Mouse (Mus musculus) heart, embryonic 16.5 days (tissue): Measurements from ENCODE around the gene Slc38a1. TPM values are rescaled to one million over a fixed set of nuclear protein-coding genes. Genes with fewer than 3 reads are reported as not detected.

ENCODE experiments used
- ATAC-seq: fragments of 200-750 bp; cut with Nextera tagmentation; replicated peaks from 2 replicates; pipeline ENCODE4 v1.8.0; 2017; ENCODE audit warnings: moderate number of reproducible peaks; ENCODE audit not compliant: insufficient read depth, low FRiP score; ENCODE audit errors: extremely low read depth
- H3K27ac ChIP-seq: fragments of 300-500 bp; sonication (generic); 2 replicates; pipeline ENCODE4 v1.5.1; 2014; ENCODE audit warnings: mild to moderate bottlenecking, low read length, control low read depth, moderate library complexity
- H3K27me3 ChIP-seq: fragments of 300-500 bp; sonication (generic); 2 replicates; pipeline ENCODE4 v1.6.1; 2014; ENCODE audit warnings: low read length, mixed read lengths; ENCODE audit not compliant: control insufficient read depth, insufficient read depth
- H3K36me3 ChIP-seq: fragments of 300-500 bp; sonication (generic); 2 replicates; pipeline ENCODE4 v1.6.1; 2014; ENCODE audit not compliant: control insufficient read depth, insufficient read depth
- H3K4me1 ChIP-seq: fragments of 300-500 bp; sonication (generic); 2 replicates; pipeline ENCODE4 v1.6.1; 2014; ENCODE audit warnings: low read length, mixed read lengths; ENCODE audit not compliant: control insufficient read depth, insufficient read depth
- H3K4me2 ChIP-seq: fragments of 300-500 bp; sonication (generic); 2 replicates; pipeline ENCODE4 v1.6.1; 2014; ENCODE audit warnings: low read depth, mild to moderate bottlenecking, control low read depth, low read length
- H3K4me3 ChIP-seq: fragments of 300-500 bp; sonication (generic); 2 replicates; pipeline ENCODE4 v1.5.1; 2014; ENCODE audit warnings: mild to moderate bottlenecking, control low read depth, low read length
- H3K9ac ChIP-seq: fragments of 300-500 bp; sonication (generic); 2 replicates; pipeline ENCODE4 v1.6.1; 2014; ENCODE audit warnings: low read length, control low read depth
- H3K9me3 ChIP-seq: fragments of 300-500 bp; sonication (generic); replicated peaks from 2 replicates; pipeline ENCODE4 v1.6.1; 2016; ENCODE audit warnings: low read length; ENCODE audit not compliant: control insufficient read depth
- WGBS: fragments of 180-500 bp; shearing (Covaris S2); extraction: QIAGEN DNeasy Blood & Tissue Kit; methylation state at CpG from one replicate; pipeline ENCODE4 v1.1.7; 2014; 5-methylcytosine and 5-hydroxymethylcytosine counted together
- polyA plus RNA-seq: library from polyadenylated mRNA; unstranded; fragments of >200 nt; fragmentation: Nextera tagmentation; extraction: Ambion mirVana; gene quantifications from 2 replicates; pipeline ENCODE4 v1.2.1, GENCODE M21; 2015

The Slc38a1 gene
- 70.7 and 71.2 TPM in 2 replicates for polyA plus RNA-seq

DNA sequence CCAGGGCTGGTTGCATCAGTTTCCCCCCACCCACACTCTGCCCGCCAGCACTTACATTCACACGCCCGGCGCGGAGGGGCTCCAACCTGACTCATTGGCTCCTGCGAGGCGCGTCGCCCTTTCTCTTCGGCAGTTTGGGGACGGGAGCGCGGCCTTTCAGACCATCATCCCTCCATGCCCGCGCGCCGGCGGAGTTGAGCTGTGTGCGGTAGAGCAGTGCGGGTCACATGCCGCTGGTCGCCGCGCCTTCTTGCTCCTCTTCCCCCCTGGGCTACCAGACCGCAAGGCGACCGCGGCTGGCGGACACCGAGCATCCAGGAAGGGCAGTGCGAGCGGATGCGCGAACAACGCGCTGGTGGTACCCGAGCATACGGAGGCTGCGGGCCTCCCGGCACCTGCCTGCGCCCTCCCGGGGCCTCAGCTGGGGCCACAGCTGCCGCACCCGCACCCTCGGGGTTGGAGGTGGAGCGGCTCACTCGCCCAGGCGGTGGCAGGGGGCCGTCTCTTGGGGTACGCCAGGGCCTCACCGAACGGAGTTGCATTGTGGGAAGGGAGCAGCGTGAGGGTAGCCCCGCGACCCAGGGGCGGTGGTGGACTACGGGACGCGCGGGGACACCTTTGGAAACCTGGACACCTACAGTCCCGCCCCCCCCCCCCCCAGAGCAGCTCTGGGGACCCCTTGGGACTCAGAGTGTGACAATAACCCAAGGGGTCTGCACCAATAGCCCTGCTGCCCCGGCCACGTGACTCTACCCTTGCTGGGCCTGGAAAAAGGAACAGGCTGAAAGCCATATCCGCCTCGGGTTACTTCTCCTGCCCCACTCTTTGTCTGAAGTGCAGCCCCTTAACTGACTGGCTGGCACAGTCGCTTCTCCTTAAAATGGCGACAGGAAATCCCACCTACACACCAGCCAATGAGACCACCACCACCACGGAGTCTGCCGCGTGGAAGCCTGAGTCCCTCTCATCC lies at the start of gene Slc38a1:
Slc38a1 (minus strand) TSS at position 478 of the 970 bp plus-strand sequence.
- Histone ChIP-seq H3K27ac (peak within 1 kb of the TSS; percentile 95), H3K4me2 (peak within 1 kb of the TSS; percentile 87), H3K9ac (peak within 1 kb of the TSS; percentile 88), H3K9me3 (no peaks in the 10 kb centered on the region), H3K27me3 (no peaks in the 10 kb centered on the region), H3K4me1 (peaks cover 30% of the 10 kb centered on the region), H3K36me3 (0 out of 2 replicates have a peak, but pooled peaks cover under 1% of the 10 kb centered on the region), H3K4me3 (peak within 1 kb of the TSS; percentile 70)
- ATAC-seq, result peak; percentile 68
- under 1% methylated on average over 68 of the region's 70 CpGs for WGBS

DNA sequence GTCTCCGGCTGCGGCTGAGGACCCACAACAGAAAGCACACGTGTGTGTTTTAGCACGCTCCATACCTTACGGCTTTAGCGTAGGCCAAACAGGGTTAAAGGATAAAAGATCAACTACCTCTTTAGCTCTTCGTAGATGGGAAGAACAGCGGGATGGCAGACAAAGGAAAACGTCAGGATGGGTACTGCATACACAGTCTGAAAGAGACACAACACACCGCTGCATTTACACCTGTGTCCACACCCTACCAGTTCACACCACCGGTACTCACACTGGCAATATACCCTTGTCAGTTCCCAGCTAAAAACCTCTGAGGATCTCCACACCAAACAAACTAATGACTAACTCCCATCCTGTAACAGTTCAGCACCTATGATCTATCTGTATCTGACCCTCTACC lies 49.7 kb upstream of the Slc38a1 start:
- Histone ChIP-seq H3K9ac (no peak overlapping the region), H3K27ac (no peak overlapping the region), H3K9me3 (no peaks in the 10 kb centered on the region), H3K4me2 (no peak overlapping the region), H3K36me3 (peaks cover 77% of the 10 kb centered on the region), H3K4me1 (peaks cover 36% of the 10 kb centered on the region), H3K27me3 (no peaks in the 10 kb centered on the region), H3K4me3 (no peak overlapping the region)
- WGBS, result 88% methylated on average over 11 of the region's 11 CpGs
- ATAC-seq, result no peak

GRCm38 (mm10) chr15:96691381-96691780 lies 48.7 kb upstream of the Slc38a1 start:
- Histone ChIP-seq H3K4me2 (no peak overlapping the region), H3K4me3 (no peak overlapping the region), H3K4me1 (peaks cover 31% of the 10 kb centered on the region), H3K9ac (peak overlapping the region; percentile 41), H3K27ac (no peak overlapping the region), H3K36me3 (peaks cover 79% of the 10 kb centered on the region), H3K9me3 (no peaks in the 10 kb centered on the region), H3K27me3 (no peaks in the 10 kb centered on the region)
- WGBS, result 84% methylated on average over 15 of the region's 15 CpGs
- ATAC-seq, result no peak

DNA sequence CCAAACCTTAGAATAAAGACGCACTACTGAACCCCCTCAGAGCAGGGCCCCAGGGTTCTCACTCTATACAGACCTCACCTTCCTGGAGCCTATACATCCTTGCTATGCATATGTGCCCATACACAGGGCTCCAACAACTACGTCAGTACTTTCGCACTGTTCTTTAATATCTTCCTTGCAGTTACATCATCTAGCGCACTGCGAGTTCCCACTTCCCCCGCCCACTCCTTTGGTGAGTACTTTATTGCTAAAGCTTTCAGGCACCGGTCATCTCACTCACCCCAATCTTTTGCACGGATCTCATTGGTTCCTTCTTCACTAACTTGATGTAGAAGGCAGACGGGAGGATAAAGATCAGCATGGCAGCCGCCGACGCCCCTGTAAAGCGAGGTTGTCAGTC lies 48.1 kb upstream of the Slc38a1 start:
- Histone ChIP-seq H3K9ac (no peak overlapping the region), H3K4me2 (no peak overlapping the region), H3K4me1 (peaks cover 27% of the 10 kb centered on the region), H3K4me3 (no peak overlapping the region), H3K27ac (no peak overlapping the region), H3K27me3 (no peaks in the 10 kb centered on the region), H3K9me3 (no peaks in the 10 kb centered on the region), H3K36me3 (peaks cover 79% of the 10 kb centered on the region)
- WGBS, result 90% methylated on average over 13 of the region's 13 CpGs
- no peak for ATAC-seq

DNA sequence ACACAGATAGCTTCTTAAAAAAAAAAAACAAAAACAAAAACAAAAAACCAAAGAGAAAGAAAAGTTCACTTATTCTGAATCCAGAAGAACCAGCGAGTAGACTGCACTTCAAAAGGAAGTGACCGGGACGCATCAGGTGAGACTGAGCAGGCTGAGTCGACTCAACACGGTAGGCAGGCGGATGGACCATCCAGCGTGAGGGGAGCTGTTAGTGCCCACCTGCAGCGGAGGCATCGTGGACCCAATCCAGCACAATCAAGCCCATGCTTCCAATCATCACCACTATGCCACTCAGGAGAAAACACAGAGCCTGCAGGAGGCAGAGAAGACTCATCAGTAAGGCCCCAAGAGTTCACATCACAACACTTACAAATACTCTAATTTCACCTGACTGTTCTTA lies 47.2 kb upstream of the Slc38a1 start:
- Histone ChIP-seq H3K9me3 (no peaks in the 10 kb centered on the region), H3K4me2 (no peak overlapping the region), H3K4me3 (no peak overlapping the region), H3K27me3 (no peaks in the 10 kb centered on the region), H3K36me3 (peaks cover 70% of the 10 kb centered on the region), H3K9ac (no peak overlapping the region), H3K27ac (0 out of 2 replicates have a peak overlapping the region, but pooled peaks have one; percentile 16), H3K4me1 (peaks cover 18% of the 10 kb centered on the region)
- 77% methylated on average over 9 of the region's 9 CpGs for WGBS
- no peak for ATAC-seq

DNA sequence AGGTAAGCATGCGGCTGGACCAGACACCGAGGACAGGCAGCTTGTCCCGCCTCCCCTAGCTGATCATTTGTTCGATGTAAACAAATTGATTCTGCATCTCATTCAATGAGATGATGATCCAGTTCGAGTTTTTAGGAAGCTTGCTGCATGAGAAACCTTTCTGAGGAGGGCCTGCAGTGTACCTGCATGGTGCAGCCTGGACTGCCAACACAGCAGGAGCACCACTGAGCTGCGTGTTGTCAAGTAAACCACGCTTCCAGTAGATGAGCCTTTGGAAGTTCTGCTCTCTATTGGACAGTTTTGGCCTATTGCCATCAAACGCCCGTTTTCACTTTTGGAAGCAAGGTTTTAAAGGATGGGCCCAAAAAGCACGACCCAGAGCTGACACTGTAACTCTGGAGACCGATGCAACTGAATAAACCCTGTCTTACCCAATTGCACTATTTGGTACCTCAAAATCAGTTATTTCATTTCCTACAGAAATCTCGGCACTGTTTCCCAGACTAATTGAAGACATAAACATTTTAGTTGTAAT lies 46.1 kb upstream of the Slc38a1 start:
- Histone ChIP-seq H3K9ac (no peak overlapping the region), H3K27ac (no peak overlapping the region), H3K4me1 (peaks cover 15% of the 10 kb centered on the region), H3K9me3 (no peaks in the 10 kb centered on the region), H3K4me3 (no peak overlapping the region), H3K36me3 (peaks cover 59% of the 10 kb centered on the region), H3K27me3 (no peaks in the 10 kb centered on the region), H3K4me2 (no peak overlapping the region)
- no peak for ATAC-seq
- 88% methylated on average over 12 of the region's 12 CpGs for WGBS

DNA sequence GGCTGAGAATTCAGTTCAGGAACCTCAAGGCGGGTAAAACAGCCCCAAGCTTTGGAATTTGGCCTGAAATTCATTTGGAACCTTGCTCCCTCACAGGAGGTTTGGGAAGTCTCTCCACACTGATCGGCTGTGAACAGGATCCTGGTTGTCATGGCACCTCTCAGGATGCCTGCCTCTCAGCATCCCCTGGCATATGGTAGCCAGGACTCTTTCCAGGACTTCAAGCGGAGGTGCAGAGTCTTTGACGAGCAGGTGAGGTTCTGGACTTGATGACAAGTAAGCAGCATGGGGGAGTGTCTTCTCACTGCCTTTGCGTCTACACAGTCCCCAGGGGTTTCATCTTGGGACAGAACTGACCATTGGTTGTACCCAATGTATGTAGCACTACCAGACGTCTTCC lies 45.3 kb upstream of the Slc38a1 start:
- 74% methylated on average over 6 of the region's 6 CpGs for WGBS

GRCm38 (mm10) chr15:96687366-96687765 lies 44.7 kb upstream of the Slc38a1 start:
- WGBS, result 58% methylated on average over 1 of the region's 1 CpGs
- H3K4me3 ChIP-seq, result no peak overlapping the region
- H3K9me3 ChIP-seq, result no peaks in the 10 kb centered on the region

More for the DNA sequence above, 45.3 kb upstream of the Slc38a1 start:
- Histone ChIP-seq H3K27me3 (no peaks in the 10 kb centered on the region), H3K4me3 (no peak overlapping the region), H3K4me2 (no peak overlapping the region), H3K36me3 (peaks cover 53% of the 10 kb centered on the region), H3K27ac (no peak overlapping the region), H3K4me1 (peaks cover 14% of the 10 kb centered on the region), H3K9ac (no peak overlapping the region), H3K9me3 (no peaks in the 10 kb centered on the region)
- no peak for ATAC-seq

More at GRCm38 (mm10) chr15:96687366-96687765, 44.7 kb upstream of the Slc38a1 start:
- Histone ChIP-seq H3K9ac (no peak overlapping the region), H3K36me3 (peaks cover 46% of the 10 kb centered on the region), H3K4me1 (peaks cover 14% of the 10 kb centered on the region), H3K27ac (no peak overlapping the region), H3K27me3 (no peaks in the 10 kb centered on the region), H3K4me2 (no peak overlapping the region)
- no peak for ATAC-seq
